Mouse (Mus musculus): ENCODE results near the gene Cbx8. TPM values are rescaled to one million over a fixed set of nuclear protein-coding genes. Genes with fewer than 3 reads are reported as not detected.

The Cbx8 gene
- total RNA-seq, 2 experiments from 2014 or later, result 5.6 to 5.7 TPM

Other genes starting within 250 kb of the Cbx8 start
- gene Rbfox3, start 129.4 kb downstream of the Cbx8 start, total RNA-seq (2021), result under 1 TPM; 0.09 to 0.12 TPM
- gene Enpp7, start 52.8 kb downstream of the Cbx8 start, total RNA-seq (2021), result not detected
- 1 to 10 TPM; 7.6 to 7.8 TPM for gene Cbx2, start 18.0 kb downstream of the Cbx8 start, total RNA-seq (2021)
- 10 to 100 TPM; 30.5 to 34.9 TPM for gene Cbx4, start 45.3 kb upstream of the Cbx8 start, total RNA-seq (2021)
- 10 to 100 TPM; 60.5 to 63.4 TPM for gene Tbc1d16, start 187.5 kb upstream of the Cbx8 start, total RNA-seq (2021)
- 1 to 10 TPM in 1 of 2 experiments, under 1 TPM in 1; 0.27 to 1.4 TPM for gene Ccdc40, start 187.6 kb upstream of the Cbx8 start, total RNA-seq (2021)
- 10 to 100 TPM; 52.1 to 53.2 TPM for gene Gaa, start 226.9 kb upstream of the Cbx8 start, total RNA-seq (2021)

Data from heart, postnatal 4 days (tissue).